Mouse (Mus musculus) limb, embryonic 15.5 days (tissue): ENCODE measurements around the gene Spa17. TPM values are rescaled to one million over a fixed set of nuclear protein-coding genes. Genes with fewer than 3 reads are reported as not detected.

Experiments used
- ATAC-seq: fragments of 200-750 bp; cut with Nextera tagmentation; 2 replicates; pipeline ENCODE4 v1.8.0; 2017; ENCODE audit warnings: low read depth, moderate TSS enrichment; ENCODE audit not compliant: insufficient number of reproducible peaks, low FRiP score, low TSS enrichment
- H3K27ac ChIP-seq: fragments of 300-500 bp; sonication (generic); 2 replicates; pipeline ENCODE4 v1.5.1; 2015; ENCODE audit warnings: moderate library complexity, mild to moderate bottlenecking, inconsistent platforms
- H3K27me3 ChIP-seq: fragments of 300-500 bp; sonication (generic); 2 replicates; pipeline ENCODE4 v1.6.1; 2015; ENCODE audit warnings: inconsistent platforms
- H3K36me3 ChIP-seq: fragments of 300-500 bp; sonication (generic); 2 replicates; pipeline ENCODE4 v1.6.1; 2015; ENCODE audit warnings: inconsistent platforms
- H3K4me1 ChIP-seq: fragments of 300-500 bp; sonication (generic); 2 replicates; pipeline ENCODE4 v1.6.1; 2015; ENCODE audit warnings: inconsistent platforms
- H3K4me2 ChIP-seq: fragments of 300-500 bp; sonication (generic); 2 replicates; pipeline ENCODE4 v1.6.1; 2015; ENCODE audit warnings: mild to moderate bottlenecking, inconsistent platforms
- H3K4me3 ChIP-seq: fragments of 300-500 bp; sonication (generic); 2 replicates; pipeline ENCODE4 v1.5.1; 2015; ENCODE audit warnings: mild to moderate bottlenecking, inconsistent platforms
- H3K9ac ChIP-seq: fragments of 300-500 bp; sonication (generic); 2 replicates; pipeline ENCODE4 v1.6.1; 2015; ENCODE audit warnings: inconsistent platforms
- H3K9me3 ChIP-seq: fragments of 300-500 bp; sonication (generic); 2 replicates; pipeline ENCODE4 v1.6.1; 2016; ENCODE audit warnings: inconsistent platforms
- WGBS: fragments of 180-500 bp; shearing (Covaris S2); methylation state at CpG from one replicate; pipeline ENCODE4 v1.1.7; 2015; 5-methylcytosine and 5-hydroxymethylcytosine counted together
- polyA plus RNA-seq: library from polyadenylated mRNA; unstranded; fragments of >200 nt; fragmentation: Nextera tagmentation; extraction: Ambion mirVana; gene quantifications from 2 replicates; pipeline ENCODE4 v1.2.1, GENCODE M21; 2015

Gene Spa17
- polyA plus RNA-seq, 1 experiment from 2014 or later, result 5.1 TPM

GRCm38 (mm10) chr9:37556366-37556765 is 57.2 kb downstream of the Spa17 start:
- H3K4me3 ChIP-seq, result no peak overlapping the region
- H3K9me3 ChIP-seq, result no peaks in the 10 kb centered on the region
- no peak overlapping the region for H3K27ac ChIP-seq
- H3K9ac ChIP-seq, result no peak overlapping the region
- H3K4me1 ChIP-seq, result peaks cover 21% of the 10 kb centered on the region
- H3K36me3 ChIP-seq, result no peaks in the 10 kb centered on the region
- 66% methylated on average over 3 of the region's 3 CpGs for WGBS
- H3K27me3 ChIP-seq, result peaks cover 32% of the 10 kb centered on the region
- no peak overlapping the region for H3K4me2 ChIP-seq
- ATAC-seq, result no peak

GRCm38 (mm10) chr9:37554838-37555748 is 58.4 kb downstream of the Spa17 start, which contains the start of gene Siae:
TSS of gene Siae (plus strand) at chr9:37555698.
- 31% methylated on average over 7 of the region's 7 CpGs for WGBS
- H3K36me3 ChIP-seq, result no peaks in the 10 kb centered on the region
- H3K9ac ChIP-seq, result no peak within 1 kb of the TSS
- ATAC-seq, result no peak
- no peaks in the 10 kb centered on the region for H3K9me3 ChIP-seq
- no peak within 1 kb of the TSS for H3K4me3 ChIP-seq
- H3K4me2 ChIP-seq, result no peak within 1 kb of the TSS
- peaks cover 21% of the 10 kb centered on the region for H3K4me1 ChIP-seq
- no peak within 1 kb of the TSS for H3K27ac ChIP-seq
- H3K27me3 ChIP-seq, result peaks cover 45% of the 10 kb centered on the region

- Histone ChIP-seq H3K36me3 (no peaks in the 10 kb centered on the region), H3K9ac (no peak overlapping the region), H3K4me2 (no peak overlapping the region), H3K4me3 (no peak overlapping the region), H3K9me3 (no peaks in the 10 kb centered on the region), H3K27me3 (peaks cover 52% of the 10 kb centered on the region), H3K27ac (no peak overlapping the region), H3K4me1 (peaks cover 21% of the 10 kb centered on the region)
- no peak for ATAC-seq
- WGBS, result 83% methylated on average over 1 of the region's 1 CpGs
Measured at GRCm38 (mm10) chr9:37554279-37554678, 59.2 kb downstream of the Spa17 start.

Other genes with a start within 250 kb of the Spa17 start
- gene Hepacam, start 246.4 kb downstream of the Spa17 start, polyA plus RNA-seq, result 0.05 and 0.06 TPM in 2 replicates
- 10.7 and 14.3 TPM in 2 replicates for gene Robo4, start 211.8 kb downstream of the Spa17 start, polyA plus RNA-seq
- gene Robo3, start 180.5 kb downstream of the Spa17 start, polyA plus RNA-seq, result 0.06 and 0.12 TPM in 2 replicates
- gene Msantd2, start 124.4 kb downstream of the Spa17 start, polyA plus RNA-seq, result 17.3 and 25.2 TPM in 2 replicates
- gene Esam, start 85.6 kb downstream of the Spa17 start, polyA plus RNA-seq, result 50.2 and 60.0 TPM in 2 replicates
- 0.83 and 2.0 TPM in 2 replicates for gene Vsig2, start 74.5 kb downstream of the Spa17 start, polyA plus RNA-seq
- gene Nrgn, start 60.8 kb downstream of the Spa17 start, polyA plus RNA-seq, result 6.2 and 7.4 TPM in 2 replicates
- gene Siae, start 58.0 kb downstream of the Spa17 start, polyA plus RNA-seq, result 9.9 and 13.1 TPM in 2 replicates
- 204 and 207 TPM in 2 replicates for gene Tbrg1, start 43.6 kb upstream of the Spa17 start, polyA plus RNA-seq
- 25.4 and 26.3 TPM in 2 replicates for gene Panx3, start 55.5 kb upstream of the Spa17 start, polyA plus RNA-seq
- gene Olfr160, start 102.5 kb upstream of the Spa17 start, polyA plus RNA-seq, result not detected in 2 replicates
- gene Olfr874, start 131.4 kb upstream of the Spa17 start, polyA plus RNA-seq, result not detected in 2 replicates
- not detected in 2 replicates for gene Olfr875, start 158.1 kb upstream of the Spa17 start, polyA plus RNA-seq
- gene Olfr876, start 189.3 kb upstream of the Spa17 start, polyA plus RNA-seq, result not detected in 2 replicates
- not detected in 2 replicates for gene Olfr877, start 240.5 kb upstream of the Spa17 start, polyA plus RNA-seq